Mouse (Mus musculus) heart, embryonic 11.5 days (tissue): Measurements from ENCODE around the gene Gria3. TPM values are rescaled to one million over a fixed set of nuclear protein-coding genes. Genes with fewer than 3 reads are reported as not detected.

Experiments
- ATAC-seq: fragments of 200-750 bp; cut with Nextera tagmentation; replicated peaks from 2 replicates; pipeline ENCODE4 v1.8.0; 2017; ENCODE audit warnings: moderate library complexity; ENCODE audit not compliant: insufficient number of reproducible peaks, low FRiP score, low TSS enrichment
- H3K27ac ChIP-seq: fragments of 300-500 bp; sonication (generic); 2 replicates; pipeline ENCODE4 v1.5.1; 2014; ENCODE audit warnings: mild to moderate bottlenecking, low read depth, low read length
- H3K27me3 ChIP-seq: fragments of 300-500 bp; sonication (generic); 2 replicates; pipeline ENCODE4 v1.6.1; 2014; ENCODE audit warnings: mild to moderate bottlenecking, low read length, mixed read lengths; ENCODE audit not compliant: control insufficient read depth, insufficient read depth
- H3K36me3 ChIP-seq: fragments of 300-500 bp; sonication (generic); 2 replicates; pipeline ENCODE4 v1.6.1; 2014; ENCODE audit warnings: mild to moderate bottlenecking, low read length, moderate library complexity, mixed read lengths; ENCODE audit not compliant: control insufficient read depth, insufficient read depth
- H3K4me1 ChIP-seq: fragments of 300-500 bp; sonication (generic); 2 replicates; pipeline ENCODE4 v1.6.1; 2014; ENCODE audit warnings: low read length; ENCODE audit not compliant: control insufficient read depth, insufficient read depth
- H3K4me2 ChIP-seq: fragments of 300-500 bp; sonication (generic); 2 replicates; pipeline ENCODE4 v1.6.1; 2014; ENCODE audit warnings: mild to moderate bottlenecking, moderate library complexity
- H3K4me3 ChIP-seq: fragments of 300-500 bp; sonication (generic); 2 replicates; pipeline ENCODE4 v1.5.1; 2014; ENCODE audit warnings: low read depth, low read length
- H3K9ac ChIP-seq: fragments of 300-500 bp; sonication (generic); 2 replicates; pipeline ENCODE4 v1.6.1; 2014; ENCODE audit warnings: mild to moderate bottlenecking, low read depth, low read length, moderate library complexity
- H3K9me3 ChIP-seq: fragments of 300-500 bp; sonication (generic); replicated peaks from 2 replicates; pipeline ENCODE4 v1.6.1; 2016; ENCODE audit warnings: low read length; ENCODE audit not compliant: control insufficient read depth
- WGBS: fragments of 180-500 bp; shearing (Covaris S2); extraction: QIAGEN DNeasy Blood & Tissue Kit; methylation state at CpG from one replicate; pipeline ENCODE4 v1.1.7; 2014; ENCODE audit not compliant: insufficient replicate concordance; 5-methylcytosine and 5-hydroxymethylcytosine counted together
- polyA plus RNA-seq: library from polyadenylated mRNA; unstranded; fragments of >200 nt; fragmentation: Nextera tagmentation; extraction: Ambion mirVana; gene quantifications from 2 replicates; pipeline ENCODE4 v1.2.1, GENCODE M21; 2014

The Gria3 gene
- polyA plus RNA-seq, 1 experiment from 2014 or later = 6.7 TPM

- no peak for ATAC-seq
- Histone ChIP-seq H3K4me2 (no peak overlapping the region), H3K4me3 (no peak overlapping the region), H3K4me1 (no peaks in the 10 kb centered on the region), H3K27ac (no peak overlapping the region), H3K9ac (no peak overlapping the region), H3K9me3 (no peaks in the 10 kb centered on the region), H3K36me3 (no peaks in the 10 kb centered on the region), H3K27me3 (no peaks in the 10 kb centered on the region)
- WGBS = 78% methylated on average over 1 of the region's 1 CpGs
These were observed 206.5 kb downstream of the Gria3 start for GRCm38 (mm10) chrX:41607181-41607580.

GRCm38 (mm10) chrX:41614920-41615319, 214.3 kb downstream of the Gria3 start:
- Histone ChIP-seq H3K27ac (no peak overlapping the region), H3K27me3 (no peaks in the 10 kb centered on the region), H3K9ac (no peak overlapping the region), H3K4me2 (no peak overlapping the region), H3K9me3 (no peaks in the 10 kb centered on the region), H3K4me3 (no peak overlapping the region), H3K36me3 (no peaks in the 10 kb centered on the region), H3K4me1 (no peaks in the 10 kb centered on the region)
- WGBS = 38% methylated on average over 2 of the region's 2 CpGs
- ATAC-seq = no peak

GRCm38 (mm10) chrX:41616928-41617327, 216.3 kb downstream of the Gria3 start:
- Histone ChIP-seq H3K4me2 (no peak overlapping the region), H3K27me3 (no peaks in the 10 kb centered on the region), H3K36me3 (no peaks in the 10 kb centered on the region), H3K4me3 (no peak overlapping the region), H3K9ac (no peak overlapping the region), H3K4me1 (no peaks in the 10 kb centered on the region), H3K9me3 (no peaks in the 10 kb centered on the region), H3K27ac (no peak overlapping the region)
- no peak for ATAC-seq
- WGBS = 82% methylated on average over 1 of the region's 1 CpGs

GRCm38 (mm10) chrX:41618396-41618795, 217.7 kb downstream of the Gria3 start:
- Histone ChIP-seq H3K9me3 (no peaks in the 10 kb centered on the region), H3K27ac (no peak overlapping the region), H3K9ac (no peak overlapping the region), H3K4me3 (no peak overlapping the region), H3K4me1 (no peaks in the 10 kb centered on the region), H3K27me3 (no peaks in the 10 kb centered on the region), H3K36me3 (no peaks in the 10 kb centered on the region), H3K4me2 (no peak overlapping the region)
- ATAC-seq = no peak
- WGBS = 84% methylated on average over 2 of the region's 2 CpGs

GRCm38 (mm10) chrX:41633576-41633975, 232.9 kb downstream of the Gria3 start:
- no peak for ATAC-seq
- H3K4me3 ChIP-seq = no peak overlapping the region
- 88% methylated on average over 4 of the region's 4 CpGs for WGBS

GRCm38 (mm10) chrX:41644954-41645353, 244.3 kb downstream of the Gria3 start:
- Histone ChIP-seq H3K27me3 (no peaks in the 10 kb centered on the region), H3K9me3 (no peaks in the 10 kb centered on the region), H3K9ac (no peak overlapping the region), H3K4me1 (no peaks in the 10 kb centered on the region), H3K4me3 (no peak overlapping the region), H3K4me2 (no peak overlapping the region), H3K27ac (no peak overlapping the region), H3K36me3 (no peaks in the 10 kb centered on the region)
- 22% methylated on average over 2 of the region's 2 CpGs for WGBS
- ATAC-seq = no peak

More at GRCm38 (mm10) chrX:41633576-41633975, 232.9 kb downstream of the Gria3 start:
- Histone ChIP-seq H3K9ac (no peak overlapping the region), H3K36me3 (no peaks in the 10 kb centered on the region), H3K4me1 (no peaks in the 10 kb centered on the region), H3K27ac (no peak overlapping the region), H3K4me2 (no peak overlapping the region), H3K27me3 (no peaks in the 10 kb centered on the region), H3K9me3 (no peaks in the 10 kb centered on the region)

- Histone ChIP-seq H3K4me2 (no peak overlapping the region), H3K4me3 (no peak overlapping the region), H3K9ac (no peak overlapping the region), H3K36me3 (no peaks in the 10 kb centered on the region), H3K27me3 (no peaks in the 10 kb centered on the region), H3K9me3 (no peaks in the 10 kb centered on the region), H3K4me1 (no peaks in the 10 kb centered on the region), H3K27ac (no peak overlapping the region)
- no peak for ATAC-seq
- WGBS = 60% methylated on average over 4 of the region's 4 CpGs
These were observed 257.1 kb downstream of the Gria3 start for GRCm38 (mm10) chrX:41657791-41658190.

- H3K36me3 ChIP-seq = no peaks in the 10 kb centered on the region
- no peak overlapping the region for H3K4me2 ChIP-seq
- H3K4me1 ChIP-seq = no peaks in the 10 kb centered on the region
- H3K27ac ChIP-seq = no peak overlapping the region
- no peak overlapping the region for H3K4me3 ChIP-seq
- no peaks in the 10 kb centered on the region for H3K9me3 ChIP-seq
- no peak overlapping the region for H3K9ac ChIP-seq
- H3K27me3 ChIP-seq = no peaks in the 10 kb centered on the region
- WGBS = 52% methylated on average over 2 of the region's 2 CpGs
- ATAC-seq = no peak
These were observed 288.2 kb downstream of the Gria3 start for GRCm38 (mm10) chrX:41688869-41689268.

- H3K9me3 ChIP-seq = no peaks in the 10 kb centered on the region
- no peak overlapping the region for H3K9ac ChIP-seq
- 21% methylated on average over 1 of the region's 1 CpGs for WGBS
- H3K27ac ChIP-seq = no peak overlapping the region
- no peak for ATAC-seq
- no peaks in the 10 kb centered on the region for H3K4me1 ChIP-seq
- H3K4me2 ChIP-seq = no peak overlapping the region
- H3K4me3 ChIP-seq = no peak overlapping the region
- H3K27me3 ChIP-seq = no peaks in the 10 kb centered on the region
- no peaks in the 10 kb centered on the region for H3K36me3 ChIP-seq
These were observed 291.4 kb downstream of the Gria3 start for GRCm38 (mm10) chrX:41692076-41692475.
